Mouse (Mus musculus) intestine, embryonic 15.5 days (tissue): Measurements from ENCODE around the gene Gapdhs. TPM values are rescaled to one million over a fixed set of nuclear protein-coding genes. Genes with fewer than 3 reads are reported as not detected.
"Not testable (repeated sequence)": the region's sequence is repeated elsewhere in the genome, so short reads cannot be mapped to it uniquely, and the experiment has no call there.

Source experiments
- ATAC-seq: fragments of 200-750 bp; cut with Nextera tagmentation; 2 replicates; pipeline ENCODE4 v1.8.0; 2017; ENCODE audit warnings: moderate TSS enrichment, moderate library complexity
- H3K27ac ChIP-seq: fragments of 300-500 bp; sonication (generic); 2 replicates; pipeline ENCODE4 v1.5.1; 2015; ENCODE audit warnings: mild to moderate bottlenecking, inconsistent platforms
- H3K27me3 ChIP-seq: fragments of 300-500 bp; sonication (generic); replicated peaks from 2 replicates; pipeline ENCODE4 v1.6.1; 2015; ENCODE audit warnings: inconsistent platforms
- H3K36me3 ChIP-seq: fragments of 300-500 bp; sonication (generic); 2 replicates; pipeline ENCODE4 v1.6.1; 2015; ENCODE audit warnings: inconsistent platforms
- H3K4me1 ChIP-seq: fragments of 300-500 bp; sonication (generic); replicated peaks from 2 replicates; pipeline ENCODE4 v1.6.1; 2015; ENCODE audit warnings: inconsistent platforms
- H3K4me2 ChIP-seq: fragments of 300-500 bp; sonication (generic); replicated peaks from 2 replicates; pipeline ENCODE4 v1.6.1; 2015; ENCODE audit warnings: mild to moderate bottlenecking, inconsistent platforms
- H3K4me3 ChIP-seq: fragments of 300-500 bp; sonication (generic); replicated peaks from 2 replicates; pipeline ENCODE4 v1.5.1; 2015; ENCODE audit warnings: inconsistent platforms
- H3K9ac ChIP-seq: fragments of 300-500 bp; sonication (generic); 2 replicates; pipeline ENCODE4 v1.6.1; 2015; ENCODE audit warnings: inconsistent platforms
- H3K9me3 ChIP-seq: fragments of 300-500 bp; sonication (generic); 2 replicates; pipeline ENCODE4 v1.6.1; 2016; ENCODE audit warnings: inconsistent platforms
- WGBS: fragments of 180-500 bp; shearing (Covaris S2); methylation state at CpG from one replicate; pipeline ENCODE4 v1.1.7; 2015; 5-methylcytosine and 5-hydroxymethylcytosine counted together
- polyA plus RNA-seq: library from polyadenylated mRNA; unstranded; fragments of >200 nt; fragmentation: Nextera tagmentation; extraction: Ambion mirVana; gene quantifications from 2 replicates; pipeline ENCODE4 v1.2.1, GENCODE M21; 2015

The Gapdhs gene
- polyA plus RNA-seq, 1 experiment from 2014 or later: 0.10 TPM

DNA sequence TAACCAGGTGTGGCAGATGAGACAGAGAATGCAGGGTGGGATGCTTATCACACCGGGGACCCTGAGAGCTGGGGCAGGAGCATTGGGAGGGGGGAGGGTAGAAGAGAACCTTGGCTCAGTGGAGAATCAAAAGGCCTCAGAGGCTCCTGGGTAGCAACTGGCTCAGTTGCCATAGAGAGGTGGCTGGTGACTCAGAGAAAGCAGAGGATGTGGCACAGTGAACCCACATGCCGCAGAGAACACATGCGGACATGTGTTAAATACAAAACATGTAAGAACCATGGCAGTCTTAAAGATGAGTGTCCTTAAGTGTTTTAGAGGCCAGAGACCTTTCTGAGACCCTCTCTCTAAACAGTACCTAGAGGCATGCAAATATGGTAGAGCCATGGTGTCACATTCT, 7.3 kb downstream of the Gapdhs start:
- Histone ChIP-seq H3K9ac (no peak overlapping the region), H3K4me2 (no peak overlapping the region), H3K27ac (no peak overlapping the region), H3K4me3 (no peak overlapping the region), H3K36me3 (peaks cover 16% of the 10 kb centered on the region), H3K4me1 (no peaks in the 10 kb centered on the region), H3K27me3 (no peaks in the 10 kb centered on the region), H3K9me3 (no peaks in the 10 kb centered on the region)
- 93% methylated on average over 3 of the region's 3 CpGs for WGBS
- ATAC-seq: no peak

DNA sequence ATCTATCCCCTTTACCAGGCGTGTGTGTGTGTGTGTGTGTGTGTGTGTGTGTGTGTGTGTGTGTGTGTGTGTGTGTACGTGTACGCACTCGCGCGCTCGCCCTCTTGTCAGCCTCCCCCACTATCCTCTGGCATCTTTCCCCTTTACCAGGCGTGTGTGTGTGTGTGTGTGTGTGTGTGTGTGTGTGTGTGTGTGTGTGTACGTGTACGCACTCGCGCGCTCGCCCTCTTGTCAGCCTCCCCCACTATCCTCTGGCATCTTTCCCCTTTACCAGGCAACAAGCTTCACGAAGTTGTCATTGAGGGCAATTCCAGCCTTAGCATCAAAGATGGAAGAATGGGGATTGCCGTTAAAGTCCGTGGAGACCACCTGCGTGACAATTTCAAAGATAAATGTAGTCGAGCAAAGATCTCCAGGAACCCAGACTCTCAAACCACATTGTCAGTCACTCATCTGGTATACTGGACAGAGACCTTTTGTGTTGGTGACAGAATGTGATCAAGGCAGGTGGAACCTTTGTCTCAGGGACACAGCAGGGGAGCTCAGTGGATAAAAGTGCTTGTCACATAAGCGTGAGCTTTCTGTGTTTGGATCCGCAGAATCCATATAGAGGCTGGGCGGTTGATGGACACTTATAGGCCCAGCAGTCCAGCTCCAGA, 13.3 kb downstream of the Gapdhs start:
- H3K9me3 ChIP-seq, H3K27me3 ChIP-seq, ATAC-seq: not testable (repeated sequence)
- 14% methylated on average over 20 of the region's 22 CpGs for WGBS
- Histone ChIP-seq H3K9ac (peak overlapping the region; percentile 90), H3K36me3 (peaks cover 10% of the 10 kb centered on the region), H3K27ac (peak overlapping the region; percentile 85), H3K4me2 (peak overlapping the region; percentile 74), H3K4me1 (peaks cover 21% of the 10 kb centered on the region; the same call in 1 of the 2 replicates), H3K4me3 (peak overlapping the region; percentile 66)

GRCm38 (mm10) chr7:30729396-30730063, 14.0 kb downstream of the Gapdhs start, which contains the start of gene Tmem147:
Gene Tmem147 (minus strand): TSS chr7:30729540.
- H3K9me3 ChIP-seq: no peaks in the 10 kb centered on the region
- H3K27ac ChIP-seq: peak within 1 kb of the TSS; percentile 85
- peaks cover 21% of the 10 kb centered on the region; the same call in 1 of the 2 replicates for H3K4me1 ChIP-seq
- peak within 1 kb of the TSS; percentile 66 for H3K4me3 ChIP-seq
- peak within 1 kb of the TSS; percentile 90 for H3K9ac ChIP-seq
- peak; percentile 98 for ATAC-seq
- H3K4me2 ChIP-seq: peak within 1 kb of the TSS; percentile 74
- WGBS: under 1% methylated on average over 60 of the region's 60 CpGs
- no peaks in the 10 kb centered on the region for H3K27me3 ChIP-seq
- peaks cover 10% of the 10 kb centered on the region for H3K36me3 ChIP-seq

DNA sequence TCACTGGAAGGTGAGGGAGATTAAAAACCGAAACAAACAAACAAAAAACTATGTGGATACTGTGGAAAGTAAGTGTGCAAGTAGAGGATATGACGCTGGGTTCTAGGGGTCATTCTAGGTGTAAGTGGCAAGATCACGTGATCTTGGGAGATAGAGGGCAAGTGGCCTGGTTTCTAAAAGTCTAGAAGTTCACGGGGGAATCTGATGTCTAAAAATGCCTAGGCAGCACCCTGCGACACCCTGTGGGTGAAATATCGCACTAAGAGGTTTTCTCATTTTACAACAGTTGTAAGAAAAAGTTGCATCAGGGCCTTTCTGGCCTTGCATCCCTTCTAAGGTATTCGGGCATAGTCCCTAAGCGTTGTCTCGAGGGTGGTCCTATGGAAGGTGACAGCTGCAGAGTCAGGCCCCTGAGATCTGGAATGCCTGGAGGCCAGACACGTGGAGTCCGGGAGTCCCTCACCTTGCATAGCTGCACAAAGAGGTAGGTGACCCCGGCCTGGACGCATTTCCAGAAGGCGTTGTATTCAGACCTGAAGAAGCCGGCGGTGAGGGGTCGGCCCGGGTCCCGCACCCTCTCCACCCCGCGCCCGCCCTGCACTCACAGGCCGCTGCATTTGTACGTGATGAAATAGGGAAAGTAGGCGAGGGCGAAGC, 14.6 kb downstream of the Gapdhs start:
- peak; percentile 58 for ATAC-seq
- Histone ChIP-seq H3K36me3 (peaks cover 10% of the 10 kb centered on the region), H3K9me3 (no peaks in the 10 kb centered on the region), H3K4me3 (peak overlapping the region; percentile 66), H3K4me2 (peak overlapping the region; percentile 74), H3K27ac (peak overlapping the region; percentile 85), H3K4me1 (peaks cover 21% of the 10 kb centered on the region; the same call in 1 of the 2 replicates), H3K27me3 (no peaks in the 10 kb centered on the region), H3K9ac (peak overlapping the region; percentile 90)
- 6% methylated on average over 26 of the region's 26 CpGs for WGBS

DNA sequence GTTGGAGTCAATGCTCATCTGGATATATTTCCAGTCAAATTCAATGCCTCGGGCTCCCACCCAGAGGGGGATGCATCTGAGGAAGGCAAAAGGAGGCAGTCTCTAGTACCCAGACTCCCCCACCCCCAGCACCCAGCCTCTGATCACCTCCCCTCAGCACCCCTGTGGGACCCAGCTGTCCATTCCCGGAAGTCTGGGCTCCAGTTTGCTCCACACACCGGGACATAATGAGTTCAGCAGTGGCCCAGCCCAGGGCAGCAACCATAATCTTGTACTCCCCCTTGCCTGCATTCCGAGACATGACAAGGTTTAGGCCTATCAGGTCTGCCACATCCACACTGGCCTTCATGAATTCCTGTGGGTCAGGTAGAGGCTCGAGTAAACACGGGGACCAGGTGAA, 15.3 kb downstream of the Gapdhs start:
- ATAC-seq: no peak
- Histone ChIP-seq H3K4me1 (peaks cover 24% of the 10 kb centered on the region; the same call in 1 of the 2 replicates), H3K36me3 (peaks cover 5% of the 10 kb centered on the region), H3K4me3 (peak overlapping the region; percentile 66), H3K9me3 (no peaks in the 10 kb centered on the region), H3K27ac (no peak overlapping the region), H3K9ac (peak overlapping the region; percentile 90; the same call in 1 of the 2 replicates), H3K27me3 (no peaks in the 10 kb centered on the region), H3K4me2 (peak overlapping the region; percentile 74)
- WGBS: 66% methylated on average over 6 of the region's 6 CpGs

GRCm38 (mm10) chr7:30723274-30723953, 20.1 kb downstream of the Gapdhs start:
- Histone ChIP-seq H3K27ac (no peak overlapping the region), H3K4me1 (0 out of 2 replicates have a peak, but pooled peaks cover 14% of the 10 kb centered on the region), H3K4me2 (no peak overlapping the region), H3K27me3 (no peaks in the 10 kb centered on the region), H3K9me3 (no peaks in the 10 kb centered on the region), H3K36me3 (no peaks in the 10 kb centered on the region), H3K4me3 (no peak overlapping the region), H3K9ac (no peak overlapping the region)
- ATAC-seq: no peak
- 61% methylated on average over 6 of the region's 6 CpGs for WGBS

GRCm38 (mm10) chr7:30721286-30721685, 22.2 kb downstream of the Gapdhs start:
- 0 out of 2 replicates have a peak, but pooled peaks cover 3% of the 10 kb centered on the region for H3K27me3 ChIP-seq
- H3K36me3 ChIP-seq: no peaks in the 10 kb centered on the region
- H3K4me1 ChIP-seq: peaks cover 14% of the 10 kb centered on the region
- H3K27ac ChIP-seq: no peak overlapping the region
- no peak for ATAC-seq
- H3K9me3 ChIP-seq: no peaks in the 10 kb centered on the region
- no peak overlapping the region for H3K9ac ChIP-seq
- H3K4me3 ChIP-seq: no peak overlapping the region
- WGBS: 87% methylated on average over 7 of the region's 7 CpGs
- no peak overlapping the region for H3K4me2 ChIP-seq

DNA sequence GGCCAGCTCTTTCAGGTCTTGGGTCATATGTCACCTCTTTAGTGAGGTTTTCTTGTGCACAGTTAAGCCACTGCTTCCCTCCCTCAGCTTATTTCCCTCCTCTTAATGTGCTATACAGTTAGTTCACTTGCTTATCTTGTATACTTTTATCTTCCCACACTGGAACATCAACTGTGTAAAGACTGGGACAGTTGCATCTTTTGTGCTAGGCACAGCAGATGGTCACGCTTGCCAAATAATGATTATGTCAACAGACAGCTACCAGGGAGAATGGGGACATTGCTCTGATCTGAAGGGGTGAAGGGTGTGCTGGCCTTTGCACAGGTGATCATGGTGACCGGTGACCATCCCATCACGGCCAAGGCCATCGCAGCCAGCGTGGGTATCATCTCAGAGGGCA, 23.8 kb downstream of the Gapdhs start:
- 92% methylated on average over 5 of the region's 5 CpGs for WGBS

GRCm38 (mm10) chr7:30717716-30718046, 25.8 kb downstream of the Gapdhs start:
- 0 out of 2 replicates have a peak, but pooled peaks cover 3% of the 10 kb centered on the region for H3K27me3 ChIP-seq
- H3K9ac ChIP-seq: no peak overlapping the region
- no peak for ATAC-seq
- no peaks in the 10 kb centered on the region for H3K36me3 ChIP-seq
- H3K9me3 ChIP-seq: no peaks in the 10 kb centered on the region
- peak overlapping the region; percentile 37 for H3K4me3 ChIP-seq
- H3K4me2 ChIP-seq: peak overlapping the region; percentile 73
- no peak overlapping the region for H3K27ac ChIP-seq
- peaks cover 8% of the 10 kb centered on the region for H3K4me1 ChIP-seq
- 12% methylated on average over 14 of the region's 14 CpGs for WGBS

More for the DNA sequence above, 23.8 kb downstream of the Gapdhs start:
- H3K4me1 ChIP-seq: peaks cover 12% of the 10 kb centered on the region
- no peak overlapping the region for H3K4me3 ChIP-seq
- no peak overlapping the region for H3K27ac ChIP-seq
- no peak overlapping the region for H3K9ac ChIP-seq
- no peaks in the 10 kb centered on the region for H3K36me3 ChIP-seq
- H3K9me3 ChIP-seq: no peaks in the 10 kb centered on the region
- no peak overlapping the region for H3K4me2 ChIP-seq
- ATAC-seq: no peak
- 0 out of 2 replicates have a peak, but pooled peaks cover 3% of the 10 kb centered on the region for H3K27me3 ChIP-seq

- ATAC-seq: peak; percentile 98
- peak overlapping the region; percentile 73 for H3K4me2 ChIP-seq
- H3K4me3 ChIP-seq: peak overlapping the region; percentile 37
- 1% methylated on average over 43 of the region's 43 CpGs for WGBS
- H3K27me3 ChIP-seq: 0 out of 2 replicates have a peak, but pooled peaks cover 3% of the 10 kb centered on the region
- peaks cover 8% of the 10 kb centered on the region for H3K4me1 ChIP-seq
- no peaks in the 10 kb centered on the region for H3K9me3 ChIP-seq
- H3K27ac ChIP-seq: no peak overlapping the region
- H3K9ac ChIP-seq: no peak overlapping the region
- H3K36me3 ChIP-seq: no peaks in the 10 kb centered on the region
These were observed 26.3 kb downstream of the Gapdhs start for GRCm38 (mm10) chr7:30717006-30717715.

- no peak within 1 kb of the TSS for H3K27ac ChIP-seq
- no peak for ATAC-seq
- 85% methylated on average over 3 of the region's 3 CpGs for WGBS
- peaks cover 3% of the 10 kb centered on the region; the same call in 1 of the 2 replicates for H3K4me1 ChIP-seq
- H3K36me3 ChIP-seq: no peaks in the 10 kb centered on the region
- no peak within 1 kb of the TSS for H3K4me3 ChIP-seq
- no peak within 1 kb of the TSS for H3K4me2 ChIP-seq
- H3K27me3 ChIP-seq: no peaks in the 10 kb centered on the region
- no peaks in the 10 kb centered on the region for H3K9me3 ChIP-seq
- H3K9ac ChIP-seq: no peak within 1 kb of the TSS
These were observed 31.5 kb downstream of the Gapdhs start, which contains the start of gene Atp4a for GRCm38 (mm10) chr7:30711942-30712341. Gene Atp4a (plus strand): TSS chr7:30712209.
